Mouse (Mus musculus) olfactory bulb, adult 2 months (tissue): ENCODE measurements around the gene Apba1.

Source experiments
- CTCF ChIP-seq: fragments of 200-500 bp; IDR thresholded peaks from 2 replicates; pipeline ENCODE4 v1.5.1; 2012; ENCODE audit warnings: low read depth, mild to moderate bottlenecking, low read length, moderate library complexity; ENCODE audit not compliant: insufficient read depth
- POLR2A ChIP-seq: fragments of 200-500 bp; IDR thresholded peaks from 2 replicates; pipeline ENCODE4 v1.6.1; 2012; ENCODE audit warnings: mild to moderate bottlenecking, low read depth, low read length, moderate library complexity; ENCODE audit not compliant: insufficient read depth

DNA sequence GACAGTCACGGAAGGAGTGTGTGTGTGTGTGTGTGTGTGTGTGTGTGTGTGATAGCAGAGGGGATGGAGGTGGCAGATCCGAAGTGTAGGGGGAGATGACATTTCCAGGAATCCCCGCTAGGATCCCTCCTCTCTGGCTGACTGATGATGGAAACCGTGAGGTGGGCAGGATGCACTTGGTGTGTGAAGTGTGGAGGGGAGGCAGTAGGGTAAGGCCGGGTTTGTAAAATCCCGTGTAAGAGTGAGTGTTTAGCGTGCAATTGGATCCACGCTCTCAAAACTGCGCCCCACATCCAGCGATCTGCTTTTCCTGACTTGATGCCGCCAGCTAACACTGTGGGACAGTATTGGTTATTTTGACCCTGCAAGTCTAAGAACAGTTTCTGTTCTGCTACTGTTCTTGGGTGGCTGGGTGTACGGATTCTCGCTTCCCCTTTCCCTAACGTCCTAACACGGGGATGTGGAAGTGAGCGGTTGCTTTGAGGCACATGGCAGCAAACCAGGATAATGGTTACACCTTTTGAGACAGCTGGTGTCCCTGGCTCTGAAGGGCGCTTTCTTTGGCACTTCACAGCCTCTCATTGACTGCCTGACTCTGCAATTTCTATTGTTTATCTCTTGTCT is 747 bp downstream of the Apba1 start:
- TF ChIP-seq POLR2A, result no peak
- TF ChIP-seq CTCF, result no peak
